Mouse (Mus musculus): ENCODE results near the gene Depdc1b.

Gene Depdc1b

GRCm38 (mm10) chr13:108316487-108316903 lies 363 bp downstream of the Depdc1b start:
- intact Hi-C loops (cut with DNase I): loop anchor here (5.0 kb wide), 1 partner anchor 104 kb away; the partner anchor contains the start of gene Elovl7

DNA sequence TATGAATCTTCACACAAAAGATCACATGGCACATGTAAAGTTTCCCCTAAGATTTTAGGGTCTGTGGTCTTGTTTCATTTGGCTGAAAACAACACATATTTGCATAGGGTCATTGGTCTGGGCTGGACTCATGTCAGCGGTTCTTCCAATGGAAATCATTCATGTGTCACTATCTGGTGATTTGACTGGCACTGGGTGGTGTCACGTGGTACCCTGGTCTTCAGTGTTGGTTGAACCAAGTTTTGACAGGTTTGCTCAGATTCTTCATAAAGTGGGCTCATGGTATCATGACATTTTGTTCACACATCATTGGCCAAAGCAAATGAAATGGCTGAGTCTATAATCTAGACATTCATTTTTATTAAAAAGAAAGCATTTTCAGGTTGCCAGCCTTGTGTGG lies 1.3 kb downstream of the Depdc1b start:
- intact Hi-C loops (cut with DNase I): loop anchor here (5.0 kb wide), 1 partner anchor 105 kb away; the partner anchor contains the start of gene Elovl7

GRCm38 (mm10) chr13:108319028-108319427 lies 2.9 kb downstream of the Depdc1b start:
- intact Hi-C loops (cut with DNase I): loop anchor here (5.0 kb wide), 1 partner anchor 107 kb away; the partner anchor contains the start of gene Elovl7

DNA sequence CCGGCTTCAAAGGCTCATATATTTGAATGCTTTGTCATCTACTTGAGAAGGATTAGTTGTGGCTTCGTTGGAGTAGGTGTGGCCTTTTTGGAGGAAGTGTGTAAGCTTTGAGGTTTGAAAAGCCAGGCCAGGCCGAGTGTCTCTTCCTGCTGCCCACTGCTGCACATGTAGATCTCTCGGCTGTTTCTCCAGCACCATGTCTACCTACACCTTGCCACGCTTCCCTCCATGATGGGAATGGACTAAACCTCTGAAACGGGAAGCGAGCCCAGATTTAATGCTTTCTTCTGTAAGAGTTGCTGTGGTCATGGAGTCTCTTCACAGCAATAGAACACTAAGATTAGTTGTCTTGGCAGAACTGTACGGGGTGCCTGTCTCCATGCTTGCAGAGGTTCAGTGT lies 4.1 kb downstream of the Depdc1b start:
- intact Hi-C loops (cut with DNase I): no loop called here

GRCm38 (mm10) chr13:108322466-108322865 lies 6.3 kb downstream of the Depdc1b start:
- intact Hi-C loops (cut with DNase I): no loop called here

GRCm38 (mm10) chr13:108323317-108323716 lies 7.2 kb downstream of the Depdc1b start:
- intact Hi-C loops (cut with DNase I): no loop called here

- intact Hi-C loops (cut with DNase I): no loop called here
Observed at GRCm38 (mm10) chr13:108323866-108324829, 8.0 kb downstream of the Depdc1b start.

DNA sequence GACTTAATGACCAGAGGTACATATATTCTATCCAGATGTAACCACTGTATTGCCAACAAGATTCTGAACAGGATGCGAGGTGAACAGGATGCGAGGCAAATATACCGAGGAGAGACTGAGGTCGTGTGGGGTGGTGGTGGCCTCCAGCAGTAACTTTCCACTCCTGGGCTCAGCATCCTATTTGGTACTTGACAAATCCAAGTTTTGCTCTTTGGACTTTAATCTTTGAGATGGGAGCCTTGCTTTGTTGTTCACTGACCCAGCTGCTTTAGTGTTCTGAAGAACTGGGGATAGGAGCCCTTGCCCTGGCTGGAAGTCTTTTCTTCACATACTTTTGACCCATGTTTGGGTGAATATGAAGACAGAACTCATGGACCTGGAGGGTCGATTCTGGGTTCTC lies 9.7 kb downstream of the Depdc1b start:
- intact Hi-C loops (cut with DNase I): no loop called here

- intact Hi-C loops (cut with DNase I): no loop called here
Observed at GRCm38 (mm10) chr13:108326351-108326750, 10.2 kb downstream of the Depdc1b start.

GRCm38 (mm10) chr13:108327047-108327446 lies 10.9 kb downstream of the Depdc1b start:
- intact Hi-C loops (cut with DNase I): no loop called here

DNA sequence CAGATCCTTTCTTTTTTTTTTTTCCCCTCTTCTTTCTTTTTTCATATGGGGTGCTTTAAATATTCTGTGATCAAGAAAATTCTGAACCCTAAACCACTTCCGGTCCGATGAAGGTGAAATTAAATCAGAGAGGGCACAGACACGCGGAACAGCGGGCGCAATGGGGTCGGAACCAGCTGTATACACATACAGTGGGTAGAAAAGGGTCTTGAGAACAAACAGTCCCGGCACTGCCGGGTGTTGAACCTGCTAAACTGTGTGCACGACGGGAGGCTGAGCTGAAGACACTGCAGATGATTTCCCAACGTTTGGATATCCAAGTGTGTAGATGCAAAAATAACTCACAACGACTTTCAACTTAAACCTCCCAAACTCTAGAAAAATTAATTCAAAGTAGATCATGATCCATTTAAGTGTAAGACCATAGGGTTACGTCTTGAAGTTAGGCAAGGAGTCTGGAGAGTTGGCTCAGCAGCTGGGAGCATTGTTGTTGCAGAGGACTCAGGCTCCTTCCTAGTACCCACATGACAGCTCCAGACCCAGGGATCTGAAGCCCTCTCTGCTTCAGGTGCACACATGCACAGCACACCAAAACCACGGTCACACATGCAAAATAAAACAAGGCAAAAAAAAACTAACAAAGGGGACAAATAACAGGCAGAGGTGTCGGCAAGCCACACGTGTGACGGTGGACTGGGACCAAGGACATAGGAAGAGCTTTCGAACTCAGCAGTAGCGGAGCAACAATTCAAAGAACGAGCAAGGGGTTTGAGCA lies 12.5 kb downstream of the Depdc1b start:
- intact Hi-C loops (cut with DNase I): loop anchor here (2.0 kb wide), 1 partner anchor 138 kb away; no protein-coding TSS in a partner anchor

DNA sequence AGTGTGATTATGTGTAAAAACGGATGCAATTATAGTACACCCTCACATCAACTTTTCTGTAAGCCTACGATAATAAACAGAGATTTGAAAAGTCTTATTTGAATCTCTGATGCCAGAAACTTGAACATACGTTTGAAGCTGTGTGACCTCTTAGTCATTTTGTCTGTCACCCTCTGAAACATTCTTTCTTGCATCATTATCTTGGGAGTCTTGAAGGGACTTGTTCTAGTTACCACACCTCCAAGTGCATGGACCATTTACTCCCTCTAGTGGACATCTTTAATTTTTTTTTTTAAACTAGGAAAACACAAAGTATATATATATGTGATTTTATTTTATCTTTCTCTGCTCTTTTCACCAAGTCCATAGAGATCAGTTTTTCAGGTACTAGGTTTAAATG lies 13.6 kb downstream of the Depdc1b start:
- intact Hi-C loops (cut with DNase I): loop anchor here (2.0 kb wide), 1 partner anchor 139 kb away; no protein-coding TSS in a partner anchor

GRCm38 (mm10) chr13:108335257-108336003 lies 19.3 kb downstream of the Depdc1b start:
- intact Hi-C loops (cut with DNase I): no loop called here

GRCm38 (mm10) chr13:108336192-108336591 lies 20.1 kb downstream of the Depdc1b start:
- intact Hi-C loops (cut with DNase I): no loop called here

DNA sequence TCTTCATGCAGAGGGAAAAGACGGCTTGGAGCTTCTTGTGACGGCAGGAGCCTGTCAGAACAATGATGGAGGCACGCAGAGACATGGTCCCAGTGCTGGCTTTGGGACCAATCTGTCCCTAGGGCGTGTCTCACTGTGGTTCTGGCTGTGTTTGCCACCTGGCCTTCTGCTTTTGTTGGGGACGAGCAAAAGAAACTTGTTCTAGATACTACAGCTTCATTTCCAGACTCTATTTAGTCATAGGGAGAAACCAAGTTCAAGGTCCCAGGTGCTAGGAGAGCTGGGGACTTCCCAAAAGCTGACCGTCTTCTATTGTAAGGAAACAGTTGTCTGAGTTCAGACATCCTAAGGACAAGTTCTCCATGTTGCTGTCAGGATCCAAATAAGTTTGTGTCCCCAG lies 21.2 kb downstream of the Depdc1b start:
- intact Hi-C loops (cut with DNase I): no loop called here

- intact Hi-C loops (cut with DNase I): no loop called here
Observed at GRCm38 (mm10) chr13:108338076-108338836, 22.1 kb downstream of the Depdc1b start.

- intact Hi-C loops (cut with DNase I): no loop called here
Observed at GRCm38 (mm10) chr13:108339907-108340596, 23.9 kb downstream of the Depdc1b start.

DNA sequence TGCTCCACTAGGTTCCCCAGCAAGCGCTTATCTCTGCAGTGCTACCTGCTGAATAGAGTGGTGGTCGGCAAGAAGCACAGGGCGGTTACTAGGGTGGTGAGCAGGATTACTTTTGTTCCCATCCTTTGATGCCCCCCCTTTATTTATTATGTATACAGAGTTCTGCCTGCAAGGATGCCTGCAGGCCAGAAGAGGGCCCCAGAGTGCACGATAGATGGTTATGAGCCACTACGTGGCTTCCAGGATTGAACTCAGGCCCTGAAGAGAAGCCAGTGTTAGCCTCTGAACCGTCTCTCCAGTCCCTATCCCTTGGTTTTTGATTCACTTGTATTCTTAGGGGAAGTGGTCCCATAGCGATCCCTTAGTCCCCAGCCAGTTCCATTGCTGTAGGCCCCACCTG lies 25.5 kb downstream of the Depdc1b start:
- intact Hi-C loops (cut with DNase I): no loop called here

- intact Hi-C loops (cut with DNase I): loop anchor here (5.0 kb wide), 1 partner anchor 867 kb away; no protein-coding TSS in a partner anchor
Observed at GRCm38 (mm10) chr13:108345756-108346155, 29.6 kb downstream of the Depdc1b start.

Measured in adrenal gland (tissue).